Mouse (Mus musculus) cerebellum, adult 11 months (tissue): ENCODE data around the gene Zfp131.
A peak's percentile ranks its signal among the peaks of the same experiment; 100 is the strongest.
"Not testable (repeated sequence)": the region's sequence is repeated elsewhere in the genome, so short reads cannot be mapped to it uniquely, and the experiment has no call there.

Experiments
- DNase-seq: peaks from one replicate; pipeline ENCODE4 v3.0.0; 2022

The Zfp131 gene

DNA sequence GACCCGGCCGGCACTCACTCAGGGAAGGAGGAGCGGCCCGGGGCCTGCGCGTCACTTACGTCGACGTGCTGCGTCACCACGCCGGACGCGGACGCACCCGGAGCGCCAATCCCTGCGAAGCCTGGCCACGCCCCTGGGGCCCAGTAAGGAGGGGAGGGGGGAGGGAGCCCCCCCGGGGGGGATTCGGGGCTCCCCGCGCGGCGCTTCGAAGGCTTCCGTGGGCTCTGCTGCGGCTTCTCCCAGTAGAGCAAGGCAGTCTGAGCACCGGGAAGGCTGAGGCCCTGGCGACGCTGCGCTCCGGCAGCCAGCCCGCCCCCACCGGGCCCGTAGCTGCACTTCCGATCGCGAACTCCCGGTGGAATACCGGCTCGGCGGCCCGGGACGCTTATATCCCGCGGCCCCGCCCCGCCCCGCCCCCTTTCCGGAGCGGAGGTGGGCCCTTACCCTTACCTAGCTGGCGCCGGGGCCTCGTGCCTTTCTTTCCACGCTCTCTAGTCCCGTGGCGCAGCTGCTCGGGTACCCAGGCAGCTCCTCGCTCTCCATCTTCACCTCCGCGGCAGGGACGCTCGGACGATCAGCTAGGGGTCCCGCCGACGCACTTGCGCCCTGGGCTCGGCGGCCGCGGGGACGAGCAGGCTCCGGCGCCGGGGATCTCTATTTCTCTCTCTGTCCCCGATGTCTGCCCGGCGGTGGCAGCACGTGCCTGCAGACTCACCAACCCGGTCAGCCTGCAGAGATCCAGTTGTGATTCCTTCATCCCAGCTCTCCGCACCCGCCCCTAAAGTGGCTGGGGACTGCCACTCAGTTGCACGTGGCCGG lies at the start of gene Zfp131:
Zfp131 (minus strand) TSS at position 129 of the 819 bp plus-strand sequence.
- peak; percentile 92 for DNase-seq

DNA sequence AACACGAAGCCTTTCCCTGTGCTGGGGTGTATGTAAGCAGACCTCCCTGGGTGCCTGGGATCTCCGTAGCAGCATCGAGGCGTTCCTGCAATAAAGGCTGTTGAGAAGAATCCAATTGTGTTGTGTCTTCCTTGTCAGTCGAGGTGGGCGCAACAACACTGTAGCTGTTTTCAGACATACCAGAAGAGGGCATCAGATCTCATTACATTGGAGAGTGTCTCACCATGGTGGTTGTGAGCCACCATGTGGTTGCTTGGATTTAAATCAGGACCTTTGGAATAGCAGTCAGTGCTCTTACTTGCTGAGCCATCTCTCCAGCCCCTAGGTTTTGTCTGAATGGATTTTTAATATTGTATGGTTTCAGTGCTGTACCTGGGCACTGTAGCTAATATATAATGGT lies 49.3 kb upstream of the Zfp131 start:
- not testable (repeated sequence) for DNase-seq

DNA sequence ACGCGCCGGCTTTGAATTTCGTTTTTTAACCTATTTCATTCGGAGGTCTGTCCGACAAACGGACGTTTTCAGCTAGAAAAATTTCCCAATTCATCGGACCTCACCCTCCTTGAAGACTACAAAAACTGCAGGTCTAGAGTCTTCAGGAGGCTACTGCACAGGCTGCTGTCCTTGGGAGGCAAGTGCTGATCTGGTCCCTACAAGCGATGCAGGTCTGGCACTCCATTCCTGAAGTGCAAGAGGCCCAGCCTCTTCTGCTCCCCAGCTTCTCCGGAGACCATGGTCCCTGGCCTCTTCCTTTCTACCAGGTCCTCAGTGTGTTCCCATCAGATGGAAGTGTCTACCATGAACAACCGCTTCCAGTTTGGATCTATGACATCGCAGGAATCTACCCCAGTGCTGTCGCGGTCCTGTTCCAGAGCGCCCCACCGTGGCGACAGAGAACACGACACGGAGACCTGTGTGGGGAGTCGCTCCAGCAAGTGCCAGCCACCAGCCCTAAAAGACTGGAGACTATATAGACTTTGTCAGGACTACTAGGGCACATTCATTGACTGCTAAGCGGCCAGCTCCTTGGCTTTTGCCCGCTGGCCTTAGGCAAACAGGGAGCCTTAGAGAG lies 47.1 kb upstream of the Zfp131 start:
- peak; percentile 50 for DNase-seq

DNA sequence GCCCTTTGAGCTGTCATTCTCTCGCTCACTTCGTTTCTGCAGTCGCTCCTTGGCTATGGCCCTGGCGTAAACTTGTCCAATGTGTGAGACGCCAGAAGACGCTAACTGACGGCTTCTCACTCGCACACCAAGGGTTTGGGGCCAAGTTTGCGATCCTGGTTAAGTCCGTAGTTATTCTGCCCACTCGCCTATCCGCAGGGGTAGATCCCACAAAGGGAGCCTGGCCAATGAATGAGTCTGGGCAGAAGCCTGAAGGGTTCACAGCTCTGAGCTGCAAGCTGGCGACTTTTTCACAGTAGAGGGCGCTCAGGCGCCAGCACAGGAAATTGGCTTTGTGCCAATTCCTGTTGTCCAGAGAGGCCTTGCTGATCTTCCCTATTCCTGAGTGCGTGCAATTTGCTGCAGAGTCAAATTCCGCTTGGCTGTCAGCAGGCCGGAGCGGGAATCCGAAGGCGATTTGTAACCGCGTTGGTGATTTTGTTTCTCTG lies 45.7 kb upstream of the Zfp131 start:
- peak; percentile 26 for DNase-seq

DNA sequence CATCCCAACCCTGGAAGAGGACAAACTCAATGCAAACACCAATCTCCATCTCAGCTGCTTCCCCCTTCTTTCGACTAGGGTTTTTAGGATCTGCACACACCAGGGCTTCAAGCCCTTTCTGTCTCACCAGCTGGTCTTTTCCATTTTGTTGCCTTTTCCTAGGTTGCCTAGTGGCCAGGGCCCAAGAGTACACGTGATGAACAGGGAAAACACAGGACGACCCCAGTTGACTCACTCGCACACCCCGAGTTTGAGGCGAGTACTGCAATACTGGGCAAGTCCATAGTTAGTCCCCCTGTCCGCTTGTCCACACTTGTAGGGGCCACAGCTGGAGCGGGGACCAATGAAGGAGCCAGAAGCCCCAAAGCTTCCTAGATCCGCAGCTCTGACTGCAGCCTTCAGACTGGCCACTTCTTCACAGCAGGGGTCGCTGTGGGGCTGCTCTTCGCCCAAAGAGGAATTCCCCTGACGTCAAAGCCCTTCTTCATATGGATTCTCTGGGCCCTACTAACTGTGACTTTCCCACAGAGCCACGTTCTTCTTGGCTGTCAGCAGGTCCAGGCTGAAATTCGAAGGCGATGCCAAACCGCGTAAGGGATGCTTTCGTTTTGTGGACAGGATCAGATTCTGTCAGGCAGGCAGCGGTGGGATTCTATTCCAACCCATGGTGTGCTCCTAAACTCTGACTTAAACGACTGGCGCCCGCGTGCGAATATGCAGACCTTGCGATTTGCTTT lies 44.8 kb upstream of the Zfp131 start, which contains the start of gene D13Ertd608e:
D13Ertd608e (plus strand) TSS at position 687 of the 737 bp plus-strand sequence.
- DNase-seq = peak; percentile 8

DNA sequence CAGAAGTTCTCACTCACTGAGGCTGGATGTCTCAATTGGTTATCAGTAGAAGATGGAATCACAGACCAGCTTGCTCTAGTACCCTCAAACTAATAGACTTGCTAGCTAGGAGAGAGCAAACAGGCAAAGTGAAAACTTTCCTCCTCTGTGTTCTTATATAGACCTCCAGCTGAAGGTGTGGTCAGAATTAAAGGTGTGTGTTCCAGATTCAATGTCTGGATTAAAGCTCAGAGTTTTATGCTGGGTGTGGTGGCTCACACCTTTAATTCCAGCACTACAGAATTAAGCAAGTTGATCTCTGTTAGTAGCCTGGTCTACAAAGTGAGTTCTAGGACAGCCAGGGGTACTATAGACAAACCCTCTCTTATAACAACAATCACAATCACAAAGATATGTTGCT lies 39.4 kb upstream of the Zfp131 start, which contains the start of gene AF067063:
AF067063 (minus strand) TSS at position 101 of the 400 bp plus-strand sequence.
- not testable (repeated sequence) for DNase-seq

DNA sequence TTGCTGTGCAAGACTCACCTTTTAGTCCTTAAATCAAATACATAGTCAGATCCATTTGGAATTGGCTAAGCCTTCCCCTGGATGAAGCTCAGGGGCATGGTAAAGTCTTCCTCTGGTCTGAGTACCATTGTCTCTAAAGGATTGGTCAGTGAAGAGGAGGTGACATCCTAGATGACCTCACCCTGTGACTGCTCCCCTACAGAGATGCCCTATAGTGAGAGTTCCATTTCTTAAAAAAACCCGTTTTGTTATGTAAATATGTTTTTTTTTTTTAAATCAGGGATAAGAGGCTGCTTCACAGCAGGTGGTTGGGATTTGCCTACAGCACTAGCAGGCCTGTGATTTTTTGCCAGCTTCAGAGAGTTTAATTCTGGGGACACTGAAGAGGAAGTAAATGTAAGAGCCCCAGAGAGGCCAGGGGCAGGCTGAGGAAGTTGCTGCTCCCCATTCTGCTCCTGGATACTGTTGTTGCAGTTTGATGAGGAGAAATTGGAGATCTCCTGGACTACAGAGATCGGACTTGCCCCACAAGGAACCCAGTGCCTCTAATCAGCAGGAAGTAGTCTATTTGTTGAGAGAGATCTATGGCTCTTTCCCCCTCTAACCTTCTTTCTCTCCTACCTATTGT lies 27.0 kb upstream of the Zfp131 start:
- no peak for DNase-seq

DNA sequence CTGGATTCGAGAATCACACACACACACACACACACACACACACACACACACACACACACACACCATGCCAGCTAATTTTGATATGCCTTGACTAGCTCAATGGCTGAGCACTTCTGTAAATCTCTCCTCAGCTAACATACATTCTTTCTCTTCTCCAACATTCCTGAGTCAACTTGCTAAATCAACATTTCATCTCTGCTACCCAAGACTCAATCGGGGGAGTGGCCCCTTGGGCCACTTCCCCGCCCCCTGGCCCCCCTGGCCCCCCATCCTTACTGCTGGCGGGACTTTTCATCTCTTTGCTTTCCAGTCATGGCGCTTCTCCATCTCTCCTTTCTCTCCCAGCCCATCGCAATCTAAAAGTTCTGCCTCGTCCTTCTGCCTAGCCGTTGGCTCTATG lies 26.1 kb upstream of the Zfp131 start:
- DNase-seq = no peak

DNA sequence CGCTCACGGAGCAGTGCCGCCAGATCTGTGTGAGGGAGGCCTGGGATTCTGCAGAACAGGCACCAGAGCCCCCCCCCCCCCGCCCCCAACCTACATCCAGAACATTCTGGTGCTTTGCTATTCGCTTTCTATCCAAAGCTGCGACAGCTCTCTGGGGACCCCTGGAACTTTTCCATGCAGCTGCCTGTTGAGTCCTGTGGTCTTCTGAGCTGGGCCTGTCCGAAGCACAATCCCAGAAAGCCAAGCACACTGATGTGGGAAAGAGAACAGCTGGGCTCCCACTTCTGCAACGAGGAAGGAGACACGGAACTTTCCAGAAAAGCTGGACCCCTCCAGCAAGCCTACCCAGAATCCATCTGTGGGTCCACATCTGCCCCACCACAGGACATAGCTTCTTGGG lies 19.3 kb upstream of the Zfp131 start:
- no peak for DNase-seq

DNA sequence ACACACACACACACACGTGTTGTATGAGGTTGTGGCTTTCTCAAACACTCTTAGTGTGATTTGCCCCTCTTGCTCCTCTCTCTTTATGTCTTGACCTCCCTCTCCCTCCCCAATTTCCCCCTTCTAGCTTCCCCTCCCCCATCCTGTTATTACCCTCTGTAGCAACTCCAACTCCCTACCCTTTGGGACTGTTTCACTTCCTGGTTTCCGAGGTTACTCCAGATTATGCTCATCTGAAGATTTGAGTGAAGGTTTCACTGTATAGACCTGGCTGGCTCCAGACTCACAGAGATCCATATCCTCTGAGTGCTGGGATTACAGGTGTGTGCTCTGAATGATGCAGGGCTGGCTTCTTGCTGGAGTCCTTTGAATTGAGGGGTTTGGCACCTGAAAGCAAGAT lies 18.2 kb upstream of the Zfp131 start:
- DNase-seq = no peak

DNA sequence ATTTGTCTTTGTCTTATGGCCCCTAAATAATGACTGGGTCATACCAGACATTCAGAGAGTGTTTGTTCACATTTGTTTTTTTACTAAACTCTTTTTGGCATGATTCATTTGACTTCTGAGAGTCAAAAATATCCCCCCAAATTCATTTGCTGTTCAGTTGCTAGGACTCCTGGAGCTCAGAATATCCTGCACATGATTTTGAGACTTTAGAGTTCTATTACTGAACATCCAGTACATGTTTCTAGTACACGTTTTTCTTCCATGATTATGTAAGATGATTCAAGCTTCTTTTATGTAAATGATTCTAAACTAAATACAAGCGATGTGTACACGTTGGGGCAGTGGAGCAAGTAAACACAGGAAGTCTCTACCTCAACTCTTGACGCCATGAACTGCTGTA lies 7.0 kb upstream of the Zfp131 start:
- no peak for DNase-seq

DNA sequence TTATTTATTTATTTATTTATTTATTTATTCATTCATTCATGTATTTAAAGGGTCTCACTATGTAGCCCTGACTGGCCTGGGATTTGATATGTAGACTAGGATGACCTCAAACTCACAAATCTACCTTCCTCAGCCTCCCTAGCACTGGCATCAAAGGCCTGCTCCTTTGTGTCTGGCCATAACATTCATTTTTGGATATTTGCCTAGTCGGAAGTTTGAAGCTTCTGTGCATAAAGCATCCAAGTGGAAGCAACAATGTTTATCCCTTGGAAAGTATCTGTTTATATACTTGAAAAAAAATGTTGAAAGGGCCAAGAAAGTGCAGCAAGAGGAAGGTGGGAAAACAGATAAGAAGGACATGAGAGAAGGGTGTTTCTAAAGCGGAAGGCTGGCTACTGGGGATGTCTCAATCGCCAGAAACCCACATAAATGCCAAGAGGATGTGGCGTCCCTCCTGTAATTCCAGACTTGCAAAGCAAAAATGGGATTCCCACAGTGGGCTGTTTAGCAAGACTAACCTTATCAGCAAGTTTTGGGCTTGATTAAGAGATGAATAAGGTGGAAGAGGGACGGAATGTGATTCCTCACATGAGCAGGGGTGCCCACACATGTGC lies 2.2 kb upstream of the Zfp131 start:
- DNase-seq = no peak

DNA sequence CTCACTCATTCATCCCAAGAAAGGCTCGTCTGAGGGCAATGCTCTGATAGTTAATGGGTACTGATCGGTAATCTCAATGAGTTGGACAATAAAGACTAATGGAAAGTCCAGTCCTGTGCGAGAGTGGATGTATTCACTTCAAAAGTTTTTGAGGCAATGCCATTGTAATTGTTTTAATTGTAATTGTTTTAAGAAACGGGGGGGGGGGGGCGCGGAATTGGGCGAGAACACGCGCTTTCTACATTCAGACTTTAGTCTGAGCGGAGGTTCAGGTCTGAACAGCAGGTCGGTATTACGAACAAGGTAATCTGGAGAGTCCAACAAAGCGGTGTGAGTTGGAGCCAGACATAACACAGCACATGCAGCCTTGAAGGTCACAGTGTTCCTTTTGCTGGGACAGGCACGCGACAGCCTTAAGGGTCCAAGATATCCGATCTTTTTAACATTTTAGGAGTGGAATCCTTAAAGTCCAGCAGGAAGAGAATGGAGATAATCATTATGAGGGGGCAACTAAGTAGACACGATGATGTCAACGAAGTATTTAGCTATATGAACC lies 969 bp upstream of the Zfp131 start:
- no peak for DNase-seq

DNA sequence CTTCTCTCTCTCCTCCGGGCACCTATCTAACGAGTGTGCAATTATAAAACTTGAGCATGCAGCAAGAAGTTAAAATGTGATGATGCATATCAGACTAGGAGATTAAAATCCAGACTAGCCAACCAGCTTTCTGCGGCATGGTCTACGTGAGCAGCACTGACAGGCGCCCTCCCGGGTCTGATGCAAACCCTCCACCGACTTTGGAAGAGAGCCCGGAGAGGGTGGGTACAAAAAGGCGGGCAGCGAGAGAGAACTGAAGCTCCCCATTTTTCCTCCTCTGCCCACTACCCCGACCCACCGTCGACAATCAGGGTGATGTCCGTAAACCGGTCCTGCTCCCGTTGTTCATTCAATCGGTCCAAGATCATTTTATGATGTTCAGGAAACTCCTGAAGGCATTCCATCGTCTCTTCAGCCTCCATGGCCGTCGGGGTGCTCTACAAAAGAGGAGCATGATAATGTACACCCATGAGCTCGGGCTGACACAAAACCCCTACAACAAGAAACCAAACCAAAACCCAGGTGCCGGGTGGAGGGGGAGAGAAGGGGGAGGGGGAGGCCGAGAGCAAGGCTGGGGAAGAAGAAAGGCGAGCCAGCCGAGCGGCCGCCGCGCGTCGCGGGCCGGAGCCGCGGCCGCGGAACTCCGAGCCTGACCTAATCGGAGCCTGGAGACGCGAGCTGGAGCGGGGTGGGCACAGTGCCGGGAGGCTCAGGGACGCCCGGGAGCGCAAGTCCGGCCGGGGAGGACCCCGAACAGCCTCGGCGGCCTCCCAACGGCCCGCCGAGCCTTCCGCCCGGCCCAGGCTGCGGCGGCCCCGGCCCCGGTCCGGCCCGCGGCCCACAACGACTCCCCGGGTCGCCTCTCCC lies 605 bp downstream of the Zfp131 start:
- DNase-seq = peak; percentile 78

DNA sequence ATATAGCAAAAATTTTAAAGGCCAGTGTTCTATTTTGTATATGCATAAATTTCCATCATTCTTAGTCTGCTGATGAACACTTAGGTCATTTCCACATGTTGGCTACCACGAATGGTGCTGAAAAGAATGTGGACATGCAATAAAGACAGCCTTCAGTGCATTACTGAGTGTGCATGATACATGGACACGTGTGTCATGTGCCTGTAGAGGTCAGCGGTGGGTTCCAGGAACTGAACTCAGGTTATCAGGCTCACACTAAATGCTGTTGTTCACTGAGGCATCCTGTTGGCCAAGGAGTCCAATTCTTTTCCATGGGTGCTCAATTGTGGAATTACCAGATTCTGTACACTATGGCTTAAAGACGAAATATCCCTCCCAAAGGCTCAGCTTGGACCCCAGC lies 7.1 kb downstream of the Zfp131 start:
- no peak for DNase-seq

DNA sequence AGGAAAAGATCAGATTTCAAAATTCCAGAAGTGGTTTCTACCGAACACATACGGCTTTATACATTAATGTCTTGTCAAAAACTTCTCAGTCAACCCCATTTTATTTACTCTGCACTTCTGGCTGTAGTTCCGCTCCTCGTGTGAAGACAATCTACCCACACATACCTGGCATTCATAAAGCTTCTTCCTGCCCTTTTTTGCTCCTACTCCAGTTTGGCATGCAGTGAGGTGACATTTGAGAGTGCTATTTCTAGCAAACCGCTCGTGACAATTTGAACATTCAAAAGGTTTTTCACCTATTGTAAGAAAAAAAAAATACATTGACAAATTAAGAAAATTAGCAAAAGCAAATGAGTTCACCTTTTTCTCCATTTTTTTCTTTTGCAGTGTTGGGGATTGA lies 22.1 kb downstream of the Zfp131 start:
- DNase-seq = no peak

DNA sequence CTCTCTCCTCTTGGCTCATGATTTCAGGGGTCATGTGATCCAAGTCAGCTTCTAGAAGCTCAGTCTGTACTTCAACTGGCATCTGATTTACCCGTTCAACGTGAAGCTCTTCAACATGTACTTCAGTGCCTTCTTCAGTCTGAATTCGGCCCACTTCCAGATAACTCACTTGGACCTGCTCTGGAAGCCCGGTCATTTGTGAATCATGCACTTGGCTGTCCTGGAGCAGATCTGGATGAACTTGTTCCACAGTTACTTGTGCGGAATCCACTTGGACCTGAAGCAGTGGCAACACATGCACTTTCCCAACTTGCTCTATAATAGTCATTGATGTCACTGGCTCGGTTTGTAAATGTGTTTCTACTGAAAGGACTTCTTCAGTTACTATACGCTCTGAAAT lies 24.2 kb downstream of the Zfp131 start:
- no peak for DNase-seq

DNA sequence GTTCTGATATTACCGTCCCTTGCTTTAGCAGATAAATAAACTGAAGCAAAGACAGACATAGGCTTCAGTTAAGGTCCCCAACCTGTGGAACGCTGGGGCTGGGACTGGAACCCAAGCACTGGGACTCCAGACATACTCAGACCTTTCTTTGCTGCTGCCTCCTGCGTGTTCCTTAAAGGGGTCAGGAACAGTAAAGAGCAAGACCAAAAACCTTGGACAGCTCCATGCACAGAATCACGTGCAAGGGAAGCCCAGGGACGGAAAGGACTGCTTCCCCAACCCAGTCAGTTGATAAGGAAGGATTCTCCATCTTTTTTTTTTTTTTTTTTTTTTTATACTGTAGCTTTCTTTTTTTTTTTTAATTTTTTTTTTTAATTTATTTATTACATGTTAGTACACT lies 33.9 kb downstream of the Zfp131 start:
- DNase-seq = no peak

DNA sequence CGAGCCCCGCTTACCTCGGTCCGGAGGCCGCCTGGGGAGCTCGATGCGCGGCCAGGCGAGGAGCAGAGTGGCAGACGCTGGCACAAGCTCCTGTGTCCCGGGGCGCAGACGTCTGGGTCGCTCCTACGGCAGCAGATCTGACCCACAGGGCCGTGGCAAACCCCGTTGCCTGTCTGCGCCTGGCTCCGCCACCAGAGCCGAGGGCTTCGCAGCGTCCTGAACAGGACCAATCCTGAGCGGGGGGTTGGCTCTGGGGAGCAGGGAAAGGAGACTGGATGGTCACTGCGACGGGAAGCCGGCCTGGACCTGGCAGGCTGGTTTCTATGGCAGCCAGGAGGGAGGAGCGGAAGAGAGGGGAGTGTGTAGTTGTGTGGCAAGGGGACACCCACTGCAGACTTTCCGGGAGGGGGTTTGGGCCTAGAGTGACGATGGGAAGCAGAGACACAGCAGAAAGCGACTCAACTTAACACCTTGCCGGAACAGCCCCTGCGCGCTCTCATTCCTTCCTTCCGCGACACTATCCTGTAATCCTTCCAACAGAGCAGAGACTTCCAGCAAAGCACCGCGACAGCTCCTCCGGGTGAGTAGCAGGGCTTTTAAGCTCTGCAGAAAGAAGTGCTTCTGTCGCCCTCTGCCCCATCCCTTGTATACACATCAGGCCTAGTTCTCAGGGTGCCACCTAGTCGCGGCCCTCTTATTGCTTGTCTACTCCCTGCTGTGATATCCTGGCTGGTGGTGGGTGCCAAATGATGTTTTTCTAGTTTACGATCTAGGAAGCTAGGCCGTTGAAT lies 34.8 kb downstream of the Zfp131 start, which contains the start of gene Nim1k:
Nim1k (minus strand) TSS at position 202 of the 791 bp plus-strand sequence.
- DNase-seq = peak; percentile 84

DNA sequence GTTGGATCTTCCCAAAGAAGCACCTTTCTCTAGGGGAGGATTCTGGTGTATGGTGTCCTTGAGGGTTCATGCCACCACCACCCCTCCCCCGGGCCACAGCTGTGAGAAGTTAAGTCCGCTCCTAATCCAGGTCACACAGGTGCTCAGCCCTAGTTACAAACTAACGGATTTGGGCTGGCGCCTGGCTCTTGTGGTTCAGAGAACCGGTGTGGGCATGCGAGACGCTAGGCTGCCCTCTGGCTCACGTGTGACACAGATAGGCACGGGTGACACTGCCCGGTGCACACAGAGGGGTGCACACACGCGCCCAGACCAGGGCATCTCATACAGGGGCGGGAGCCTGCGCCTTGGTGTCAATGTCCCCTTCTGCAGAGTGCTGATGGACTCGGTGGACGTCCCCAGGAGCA lies 35.5 kb downstream of the Zfp131 start:
- peak; percentile 57 for DNase-seq
